Mouse (Mus musculus): Measurements from ENCODE around the gene Trappc4.

DNA sequence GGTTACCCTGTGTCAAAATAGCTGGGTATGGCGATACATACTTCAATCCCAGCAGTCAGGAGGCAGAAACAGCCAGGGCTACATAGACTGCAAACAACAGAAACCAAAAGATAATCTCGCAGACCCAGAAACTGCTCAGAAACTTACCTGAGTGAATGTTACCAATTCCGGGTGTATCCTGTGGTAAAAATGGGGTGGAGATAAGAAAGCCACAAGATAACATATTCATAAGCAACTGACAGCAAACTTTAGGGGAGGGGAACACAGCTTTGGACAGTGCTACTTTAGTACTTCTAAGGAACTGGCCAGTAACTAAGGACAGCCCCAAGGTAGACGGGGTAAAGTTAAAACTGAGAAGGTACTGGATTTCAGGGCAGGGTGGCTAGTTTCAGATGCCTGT lies 4.9 kb upstream of the Trappc4 start:
- no peak for TF ChIP-seq CTCF (IDR thresholded peaks at IDR 0.05; ENCODE audit: borderline replicate concordance, insufficient read depth, low read length)
- TF ChIP-seq POLR2A (IDR thresholded peaks at IDR 0.05; ENCODE audit: low read depth, low read length): no peak; the same call in 1 of the 2 replicates
